Mouse (Mus musculus) gastrocnemius, postnatal 14 days (tissue): ENCODE measurements around the gene Hspa4. TPM values are rescaled to one million over a fixed set of nuclear protein-coding genes. Genes with fewer than 3 reads are reported as not detected.
"Not testable (repeated sequence)": the region's sequence is repeated elsewhere in the genome, so short reads cannot be mapped to it uniquely, and the experiment has no call there.

Source experiments
- DNase-seq: peaks from one replicate; pipeline ENCODE4 v3.0.0; 2021; ENCODE audit warnings: mixed read lengths
- intact Hi-C: fragments of 180-260 bp; cut with DNase I; formaldehyde crosslinking; loops from one replicate; pipeline ENCODE4 v1.15.1; 2025; ENCODE audit warnings: low total_unique reads
- total RNA-seq, 2 experiments: library from RNA; stranded (reverse); gene quantifications; 2 replicates each; pipeline ENCODE4 v1.2.3; 2021

Gene Hspa4
- total RNA-seq, 2 experiments from 2014 or later: 94.8 to 113 TPM

DNA sequence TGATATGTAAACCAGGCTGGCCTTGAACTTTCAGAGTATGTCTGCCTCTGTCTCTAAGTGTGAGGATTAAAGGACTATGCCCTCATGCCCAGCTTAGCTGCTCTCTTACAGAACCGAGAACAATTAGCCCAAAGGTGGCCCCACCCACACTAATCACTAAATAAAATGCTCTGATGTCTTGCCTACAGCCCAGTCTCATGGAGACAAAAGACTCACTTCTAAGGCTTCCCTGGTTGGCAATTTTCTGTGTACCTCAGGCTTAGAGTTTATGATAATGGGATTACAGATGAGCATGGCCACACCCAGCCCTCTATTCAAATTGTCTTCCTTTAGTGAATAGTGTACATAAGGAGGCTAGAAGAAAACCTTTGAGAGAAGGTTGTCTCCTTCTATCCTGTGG, 11.1 kb upstream of the Hspa4 start:
- no peak for DNase-seq
- intact Hi-C loops: no loop called here

DNA sequence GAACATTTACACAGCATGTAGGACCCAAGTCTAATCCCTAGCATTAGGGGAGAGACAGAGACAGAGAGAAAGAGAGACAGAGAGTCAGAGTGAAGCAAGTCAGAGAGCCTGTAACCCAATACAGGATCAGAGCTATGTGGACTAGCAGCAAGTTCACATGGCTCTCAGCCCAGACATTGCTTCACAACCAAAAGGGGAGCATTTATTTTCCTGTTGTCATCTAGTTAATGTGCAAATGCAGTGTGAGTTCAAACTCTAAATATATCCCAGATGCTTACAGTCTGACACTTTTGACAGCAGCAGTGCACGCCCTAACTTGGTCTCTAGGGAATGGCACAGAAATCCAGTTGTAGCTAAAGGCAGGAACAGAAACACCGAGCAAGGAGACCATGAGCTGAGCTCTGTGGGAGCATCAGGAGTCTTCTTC, 8.6 kb upstream of the Hspa4 start:
- intact Hi-C loops: no loop called here

DNA sequence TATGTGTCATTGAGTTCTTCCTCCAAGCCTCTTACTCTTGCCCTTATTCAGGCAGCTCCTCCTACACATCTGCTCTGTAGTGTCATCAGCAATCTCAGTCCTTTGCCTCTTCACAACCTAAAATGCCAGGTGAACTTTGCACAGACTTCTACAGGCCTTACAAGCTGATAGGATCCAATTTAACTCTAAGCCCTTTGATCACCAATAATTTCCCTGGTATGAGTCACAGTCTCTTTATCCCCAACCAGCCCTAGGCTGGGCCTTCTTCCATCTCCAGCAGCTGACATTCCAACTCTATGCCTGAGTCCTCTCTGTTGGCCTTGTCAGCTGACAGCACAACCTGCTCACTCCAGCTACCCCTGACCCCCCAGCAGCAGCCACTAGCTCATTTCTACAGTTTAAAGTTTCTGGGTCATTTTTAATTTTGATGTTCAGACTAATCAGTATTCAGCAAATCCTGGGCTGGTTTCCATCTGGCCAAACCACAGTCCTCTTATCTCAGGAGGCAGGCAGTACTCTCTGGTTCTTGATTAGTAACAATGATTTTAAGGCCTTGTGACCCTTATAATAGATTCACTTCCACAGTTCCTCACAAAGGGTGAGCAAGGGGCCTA, 8.1 kb upstream of the Hspa4 start:
- peak; percentile 65 for DNase-seq
- intact Hi-C loops: no loop called here

More for the DNA sequence above, 8.6 kb upstream of the Hspa4 start:
- peak; percentile 84 for DNase-seq

DNA sequence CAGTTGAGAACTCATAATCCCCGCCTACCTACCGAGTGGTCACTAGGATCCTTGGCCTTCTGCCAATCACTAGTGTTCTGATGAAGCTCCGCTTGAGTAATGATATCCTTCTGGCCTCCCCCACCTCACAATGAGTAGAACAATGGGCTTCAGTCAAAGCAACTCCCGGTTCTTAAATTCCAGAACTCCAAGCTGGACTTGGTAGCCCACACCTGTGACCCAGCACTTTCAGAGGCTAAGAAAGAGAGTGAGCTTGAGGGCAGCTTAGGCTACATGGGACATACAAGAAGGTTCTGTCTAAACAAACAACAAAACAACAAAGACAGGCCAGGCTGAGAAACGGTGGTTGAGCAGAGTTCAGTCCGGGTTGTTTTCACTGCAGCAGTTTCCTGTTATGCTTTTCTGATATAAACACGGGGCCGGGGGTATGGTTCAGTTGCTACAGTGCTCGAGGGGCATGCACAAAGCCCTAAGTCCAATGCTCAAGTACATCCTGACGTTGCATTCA, 7.4 kb upstream of the Hspa4 start:
- DNase-seq: no peak
- intact Hi-C loops: no loop called here

DNA sequence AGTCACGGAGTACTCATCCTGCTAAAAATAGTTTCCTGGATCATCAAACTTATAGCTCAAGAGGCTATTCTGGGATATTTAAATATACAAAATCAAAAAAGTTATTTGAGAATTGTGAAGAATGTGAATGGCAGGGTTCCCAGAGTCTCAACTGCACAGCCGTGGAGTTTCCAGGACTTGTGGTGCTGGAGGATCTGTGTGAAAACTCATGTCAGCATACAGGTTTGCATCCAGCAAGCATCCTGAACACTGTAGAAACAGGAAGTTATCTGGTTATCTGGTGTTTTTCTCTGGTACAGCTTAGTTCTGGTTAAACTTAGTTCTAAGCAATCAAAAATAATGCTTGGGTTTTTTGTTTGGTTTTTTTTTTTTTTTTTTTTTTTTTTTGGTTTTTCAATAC, 6.7 kb upstream of the Hspa4 start:
- DNase-seq: no peak
- intact Hi-C loops: no loop called here

DNA sequence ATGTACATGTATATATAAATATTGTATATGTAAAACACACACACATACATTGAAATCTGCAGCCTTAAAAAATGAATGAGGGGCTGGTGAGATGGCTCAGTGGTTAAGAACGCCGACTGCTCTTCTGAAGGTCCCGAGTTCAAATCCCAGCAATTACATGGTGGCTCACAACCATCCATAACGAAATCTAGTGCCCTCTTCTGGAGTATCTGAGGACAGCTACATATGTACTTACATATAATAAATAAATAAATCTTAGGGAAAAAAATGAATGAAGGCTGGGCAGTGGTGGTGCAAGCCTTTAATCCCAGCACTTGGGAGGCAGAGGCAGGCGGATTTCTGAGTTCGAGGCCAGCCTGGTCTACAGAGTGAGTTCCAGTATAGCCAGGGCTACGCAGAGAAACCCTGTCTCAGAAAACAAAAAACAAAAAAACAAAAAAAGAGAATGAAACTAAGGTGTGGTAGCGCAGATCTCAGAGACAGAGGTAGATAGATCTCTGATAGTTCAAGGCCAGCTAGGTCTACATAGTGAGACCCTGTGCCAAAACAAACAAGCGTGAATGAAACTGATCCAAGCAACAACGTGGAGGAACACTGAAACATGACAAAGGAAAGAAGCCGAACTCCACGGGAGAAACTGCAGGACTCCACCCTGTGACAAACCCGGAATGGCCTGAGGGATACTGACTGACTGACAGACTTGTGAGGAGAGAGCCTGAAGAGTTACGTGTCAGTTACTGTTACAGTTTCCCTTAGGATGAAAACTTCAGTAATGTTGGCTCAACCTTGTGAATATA, 4.0 kb upstream of the Hspa4 start:
- intact Hi-C loops: no loop called here

DNA sequence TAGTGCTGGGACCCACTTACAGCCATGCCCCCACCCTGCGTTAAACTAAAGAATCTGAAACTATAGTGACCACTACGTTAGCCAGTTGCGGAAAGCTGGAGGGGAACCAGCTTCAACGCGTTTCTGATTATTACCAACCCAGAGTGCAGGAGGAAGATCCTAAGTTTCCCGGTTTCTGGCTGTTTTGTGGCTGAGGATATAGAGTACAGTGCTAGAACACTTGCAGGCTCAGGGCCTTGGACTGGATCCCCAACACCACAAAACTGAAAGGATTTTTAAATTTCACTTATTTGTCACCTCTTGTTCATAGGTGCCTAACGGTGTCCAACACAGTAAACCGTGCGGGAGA, 884 bp upstream of the Hspa4 start:
- intact Hi-C loops: no loop called here
- DNase-seq: no peak

More for the DNA sequence above, 4.0 kb upstream of the Hspa4 start:
- DNase-seq: no peak

DNA sequence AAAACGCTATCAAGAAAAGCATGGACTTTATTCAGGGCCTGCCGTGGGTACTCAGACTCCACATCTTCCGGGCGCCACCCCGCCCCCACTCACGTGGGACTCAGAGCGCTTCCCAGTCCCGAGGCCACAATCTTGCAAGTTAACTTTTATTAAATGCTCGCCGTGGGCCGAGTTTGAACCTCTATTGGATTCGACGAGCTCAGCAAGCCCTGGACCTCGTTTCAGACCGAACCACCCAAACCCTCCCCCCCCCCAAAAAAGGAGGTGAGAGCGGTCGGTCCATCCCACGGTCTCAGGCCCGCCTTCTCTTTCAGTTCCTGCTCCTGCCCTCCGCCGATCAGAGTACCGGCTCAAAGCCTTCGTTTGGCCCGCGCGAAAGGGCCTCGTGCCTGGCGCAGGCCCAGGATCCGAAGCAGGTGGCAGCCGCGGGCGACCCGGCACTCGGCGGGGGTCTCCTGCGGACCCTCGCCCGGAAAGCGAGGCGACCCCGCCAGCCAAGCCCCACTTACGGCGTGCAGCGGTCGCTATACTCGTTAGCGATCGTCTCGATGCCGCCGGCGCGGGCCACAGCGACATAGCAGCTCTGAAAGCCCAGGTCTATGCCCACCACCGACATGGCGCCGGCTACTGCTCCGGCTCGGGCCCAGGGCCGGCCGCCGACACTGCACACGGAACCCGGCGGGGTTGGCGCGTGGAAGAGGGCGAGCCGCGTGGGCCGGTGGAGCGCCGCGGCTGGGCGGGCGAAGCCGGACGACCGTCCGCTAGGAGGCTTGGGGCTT, 517 bp downstream of the Hspa4 start:
- intact Hi-C loops: no loop called here
- DNase-seq: peak; percentile 55

DNA sequence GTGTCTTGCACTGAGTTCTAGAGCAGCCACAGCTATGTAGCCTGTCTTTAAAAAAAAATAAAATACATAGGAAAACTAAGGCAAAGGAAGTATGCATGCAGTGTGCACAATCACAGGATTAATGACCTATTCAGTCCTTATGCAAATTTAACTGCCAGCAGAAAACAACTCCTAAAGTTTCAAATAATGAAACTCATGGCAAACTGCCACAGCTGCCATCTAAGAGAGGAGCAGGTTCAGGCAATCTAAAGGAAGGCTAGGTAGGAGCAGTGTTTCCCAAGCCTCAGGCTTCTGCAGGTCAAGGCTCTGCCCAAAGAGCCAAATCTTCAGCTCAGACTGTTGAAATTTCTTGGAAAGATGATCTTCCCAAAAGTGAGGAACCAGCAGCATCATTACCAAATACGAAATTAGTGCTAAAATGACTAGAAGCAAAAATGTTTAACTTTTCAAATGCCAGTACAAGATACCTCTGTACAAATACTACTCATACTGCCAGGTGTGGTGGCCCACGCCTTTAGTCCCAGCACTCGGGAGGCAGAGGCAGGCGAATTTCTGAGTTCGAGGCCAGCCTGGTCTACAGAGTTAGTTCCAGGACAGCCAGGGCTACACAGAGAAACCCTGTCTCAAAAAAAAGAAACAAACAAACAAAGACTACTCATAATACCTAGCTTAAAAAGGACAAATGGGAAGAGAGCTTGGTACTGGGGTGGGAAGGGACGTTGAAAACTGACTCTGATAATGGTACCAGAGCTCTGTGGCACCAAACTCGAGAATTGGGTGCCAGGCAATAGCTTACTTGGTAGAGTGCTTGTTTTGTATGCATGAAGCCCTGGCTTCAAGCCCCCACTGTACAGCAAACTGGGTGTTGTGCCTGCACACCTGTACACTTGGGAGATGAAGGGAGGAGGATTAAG, 2.1 kb downstream of the Hspa4 start:
- intact Hi-C loops: no loop called here
- no peak for DNase-seq

DNA sequence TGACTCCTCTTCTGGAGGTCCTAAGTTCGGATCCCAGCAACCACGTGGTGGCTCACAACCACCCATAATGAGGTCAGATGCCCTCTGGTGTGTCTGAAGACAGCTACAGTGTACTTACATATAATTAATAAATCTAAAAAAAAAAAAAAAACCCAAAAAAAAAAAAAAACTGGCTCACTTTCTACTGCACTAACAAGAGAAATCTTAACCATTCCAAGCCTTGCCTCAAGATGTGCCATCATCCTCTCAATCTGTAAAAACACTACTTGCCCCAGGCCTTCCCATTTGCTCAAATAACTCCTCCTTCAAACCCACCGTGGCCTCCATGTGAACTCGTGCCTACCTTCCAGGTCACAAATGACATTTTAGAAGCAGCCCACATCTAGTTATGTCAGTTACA, 3.4 kb downstream of the Hspa4 start:
- DNase-seq: no peak
- intact Hi-C loops: no loop called here

DNA sequence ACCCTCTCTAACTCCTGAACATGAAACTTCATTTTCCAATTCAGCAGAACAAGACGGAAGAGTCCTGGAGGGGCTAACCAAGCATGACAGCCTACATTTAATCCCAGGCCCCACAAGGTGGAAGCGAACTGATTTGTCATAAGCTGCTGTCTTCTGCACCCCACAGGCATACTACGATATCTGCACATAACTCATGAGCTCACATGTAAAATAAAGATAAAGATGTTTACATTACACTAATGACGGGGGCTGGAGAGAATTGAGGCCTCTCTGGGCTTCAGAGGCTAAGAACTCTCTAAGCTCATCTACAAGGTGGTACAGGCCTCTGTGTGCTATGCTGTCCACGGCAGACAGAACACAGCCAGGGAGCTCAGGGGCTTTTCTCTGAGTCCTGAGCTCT, 5.8 kb downstream of the Hspa4 start:
- no peak for DNase-seq
- intact Hi-C loops: no loop called here

DNA sequence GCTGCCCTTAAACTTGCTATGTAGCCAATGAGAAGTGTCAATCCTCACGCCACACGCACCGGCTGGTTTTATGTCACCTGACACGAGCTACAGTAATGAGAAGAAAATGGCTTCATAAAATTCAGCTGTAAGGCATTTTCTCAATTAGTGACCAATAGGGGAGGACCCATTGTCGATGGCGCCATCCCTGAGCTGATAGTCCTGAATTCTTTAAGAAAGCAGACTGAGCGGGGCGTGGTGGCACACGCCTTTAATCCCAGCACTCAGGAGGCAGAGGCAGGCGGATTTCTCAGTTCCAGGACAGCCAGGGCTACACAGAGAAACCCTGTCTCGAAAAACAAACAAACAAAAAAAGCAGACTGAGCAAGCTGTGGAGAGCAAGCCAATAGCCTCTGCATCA, 9.4 kb downstream of the Hspa4 start:
- intact Hi-C loops: no loop called here
- no peak for DNase-seq

DNA sequence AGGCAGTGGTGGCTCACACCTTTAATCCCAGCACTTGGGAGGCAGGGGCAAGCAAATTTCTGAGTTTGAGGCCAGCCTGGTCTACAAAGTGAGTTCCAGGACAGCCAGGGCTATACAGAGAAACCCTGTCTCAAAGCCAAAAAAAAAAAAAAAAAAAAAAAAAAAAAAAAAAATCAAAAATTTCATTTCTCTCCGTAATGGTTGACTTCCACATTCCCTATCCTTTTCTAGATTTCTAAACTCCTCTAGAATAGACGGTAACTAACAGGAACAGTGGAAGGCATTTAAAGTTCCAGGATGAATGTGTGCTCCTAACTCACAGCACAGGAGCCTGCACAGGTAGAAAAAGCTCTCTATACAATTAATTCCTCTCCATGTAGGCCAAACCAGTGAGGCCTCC, 10.1 kb downstream of the Hspa4 start:
- not testable (repeated sequence) for DNase-seq

DNA sequence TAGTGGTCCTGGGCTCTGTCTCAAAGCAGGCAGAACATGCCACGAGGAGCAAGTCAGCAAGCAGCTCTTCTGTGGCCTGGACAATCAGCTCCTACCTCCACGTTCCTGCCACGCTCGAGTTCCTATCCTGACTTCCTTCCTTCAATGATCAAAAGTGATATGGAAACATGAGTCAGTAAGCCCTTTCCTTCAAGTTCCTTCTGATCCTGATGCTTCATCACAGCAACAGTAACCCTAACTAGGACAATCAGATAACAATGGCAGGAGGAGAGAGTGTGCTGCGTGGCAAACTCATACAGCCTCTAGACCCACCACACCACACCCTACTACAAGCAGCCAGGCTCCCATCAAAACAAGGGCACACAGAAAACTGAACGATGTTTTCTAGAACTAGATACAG, 14.4 kb downstream of the Hspa4 start:
- intact Hi-C loops: no loop called here
- no peak for DNase-seq

More for the DNA sequence above, 10.1 kb downstream of the Hspa4 start:
- intact Hi-C loops: not testable (repeated sequence)

DNA sequence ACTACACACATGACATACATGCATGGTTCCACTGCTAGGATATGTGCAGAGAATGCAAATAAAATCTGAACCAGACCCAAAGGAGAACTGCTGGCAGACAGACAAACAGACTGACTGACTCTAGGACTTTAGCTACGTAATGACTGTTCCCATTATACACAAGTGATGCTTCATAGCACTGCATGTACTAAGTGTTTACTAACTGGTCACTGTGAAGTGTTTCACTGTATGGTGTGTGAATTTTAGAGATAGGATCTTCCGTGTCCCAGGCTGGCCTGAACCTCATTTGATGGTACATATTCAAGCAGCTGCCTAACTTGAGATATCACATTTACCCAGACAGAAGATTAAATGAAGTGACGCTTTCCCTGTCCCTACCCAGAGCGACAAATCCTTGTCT, 21.8 kb downstream of the Hspa4 start:
- DNase-seq: no peak
- intact Hi-C loops: no loop called here

DNA sequence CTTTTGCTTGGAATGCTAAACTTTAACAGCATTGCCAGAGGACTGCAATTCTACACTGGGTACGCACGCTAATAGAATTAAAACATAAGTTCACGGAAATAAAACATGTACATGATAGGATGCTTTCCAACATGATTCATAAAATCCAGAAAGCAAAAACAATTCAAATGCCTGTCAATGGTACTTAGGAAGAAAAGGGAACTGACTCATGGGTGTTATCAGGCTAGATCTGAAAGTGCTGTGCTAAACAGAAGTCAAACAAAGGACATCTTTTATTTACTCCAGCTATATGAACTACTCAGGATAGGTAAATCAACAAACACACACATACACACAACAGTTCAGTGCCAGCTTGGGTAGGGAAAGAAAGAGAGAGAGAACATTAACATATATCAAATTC, 24.9 kb downstream of the Hspa4 start:
- DNase-seq: no peak
- intact Hi-C loops: no loop called here

DNA sequence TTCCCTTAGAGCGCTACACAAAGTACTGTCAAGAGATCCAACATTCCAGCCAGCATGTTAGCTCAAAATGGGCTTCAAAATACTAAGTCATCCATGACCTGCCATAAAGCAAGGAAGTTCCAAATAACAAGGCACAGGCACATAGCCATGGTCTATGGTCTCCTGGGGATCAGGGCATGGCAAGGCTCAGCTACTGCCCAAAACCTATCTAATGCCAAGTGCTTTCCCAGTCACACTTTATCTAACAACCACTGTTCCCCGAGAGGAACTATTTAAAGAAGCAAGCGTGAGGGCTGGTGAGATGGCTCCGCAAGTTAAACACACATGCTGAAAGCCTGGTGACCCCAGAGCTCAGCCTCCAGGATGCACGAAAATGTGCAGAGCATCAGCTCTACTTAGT, 26.9 kb downstream of the Hspa4 start:
- no peak for DNase-seq

DNA sequence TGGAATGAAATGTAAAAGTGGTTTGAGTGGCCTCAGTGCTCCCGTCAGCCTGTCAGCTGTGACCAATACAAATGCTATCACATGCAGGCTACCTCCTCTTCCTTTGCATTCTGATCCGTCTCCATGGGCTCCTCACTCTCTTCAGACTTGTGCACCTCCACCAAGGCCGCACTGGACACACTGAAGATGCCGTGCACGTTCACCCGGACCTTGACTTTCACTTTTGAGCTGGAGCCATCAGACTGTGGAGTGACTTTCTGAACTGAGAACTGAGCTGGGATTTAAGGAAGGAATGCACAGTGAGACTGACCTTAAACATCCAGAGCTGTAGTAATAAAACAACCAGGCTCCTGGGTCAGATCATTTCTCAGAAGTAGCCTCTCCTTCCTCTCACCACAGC, 30.7 kb downstream of the Hspa4 start:
- DNase-seq: no peak
- intact Hi-C loops: no loop called here

More for the DNA sequence above, 26.9 kb downstream of the Hspa4 start:
- intact Hi-C loops: no loop called here

DNA sequence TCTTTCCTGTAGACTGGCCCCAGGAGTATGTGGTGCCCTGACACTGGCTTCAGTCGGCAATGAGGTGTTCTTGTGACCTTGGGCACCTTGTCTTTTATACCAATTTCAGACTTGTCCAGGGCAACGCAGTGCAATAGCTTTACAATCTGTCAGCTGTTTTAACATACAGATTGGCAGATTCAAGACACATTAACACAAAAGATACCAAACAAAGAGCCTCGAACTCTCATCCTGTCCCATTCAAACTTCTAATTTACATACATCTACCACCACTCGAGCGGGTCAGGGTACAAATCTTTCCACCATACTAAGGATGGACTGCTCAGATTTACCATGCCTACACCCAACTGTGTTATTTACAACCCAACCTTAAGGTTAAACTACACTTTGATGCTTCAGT, 39.7 kb downstream of the Hspa4 start:
- intact Hi-C loops: no loop called here
- DNase-seq: no peak
